Mouse (Mus musculus): ENCODE results near the gene Prelp.

DNA sequence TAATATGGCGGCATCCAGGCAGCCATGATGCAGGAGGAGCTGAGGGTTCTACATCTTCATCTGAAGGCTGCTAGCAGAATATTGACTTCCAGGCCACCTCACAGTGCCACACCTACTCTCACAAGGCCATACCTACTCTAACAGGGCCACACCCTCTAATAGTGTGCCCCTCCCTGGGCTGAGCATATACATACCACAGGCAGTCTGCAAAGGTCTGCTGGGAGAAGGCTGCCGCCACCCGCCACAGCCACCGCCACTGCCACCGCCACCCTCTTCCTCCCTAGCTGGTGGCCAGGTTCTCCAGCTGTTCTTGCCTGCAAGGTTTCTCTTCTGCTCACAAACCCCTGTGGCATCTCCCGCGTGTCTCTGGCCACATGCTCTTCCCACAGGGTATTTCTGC lies 35.4 kb downstream of the Prelp start:
- TF ChIP-seq CTCF (IDR thresholded peaks at IDR 0.05; ENCODE audit: extremely low read depth, insufficient read length, insufficient replicate concordance, low read depth, low read length) (no peak), POLR2A (IDR thresholded peaks at IDR 0.05; ENCODE audit: low read depth, low read length) (no peak)
